Mouse (Mus musculus) adrenal gland, adult 8-10 months (tissue): ENCODE data around the gene Sp6. TPM values are rescaled to one million over a fixed set of nuclear protein-coding genes. Genes with fewer than 3 reads are reported as not detected.
A peak's percentile ranks its signal among the peaks of the same experiment; 100 is the strongest.

Experiments
- DNase-seq: peaks from one replicate; pipeline ENCODE4 v3.0.0; 2022
- total RNA-seq, 4 experiments: library from RNA; stranded (reverse); gene quantifications; 2 replicates each; pipeline ENCODE4 v1.2.4; 2022

Sp6 gene
- total RNA-seq: under 1 TPM; 0.28 to 0.94 (median 0.61) TPM

GRCm38 (mm10) chr11:97013121-97013670 is at the start of gene Sp6:
Sp6 (plus strand) TSS chr11:97013394.
- no peak for DNase-seq

- DNase-seq: peak; percentile 77
Measured at GRCm38 (mm10) chr11:96963580-96963979, 49.6 kb upstream of the Sp6 start.

GRCm38 (mm10) chr11:96966172-96966571 is 47.0 kb upstream of the Sp6 start:
- no peak for DNase-seq

- DNase-seq: no peak
Measured at GRCm38 (mm10) chr11:96966914-96967543, 46.2 kb upstream of the Sp6 start.

DNA sequence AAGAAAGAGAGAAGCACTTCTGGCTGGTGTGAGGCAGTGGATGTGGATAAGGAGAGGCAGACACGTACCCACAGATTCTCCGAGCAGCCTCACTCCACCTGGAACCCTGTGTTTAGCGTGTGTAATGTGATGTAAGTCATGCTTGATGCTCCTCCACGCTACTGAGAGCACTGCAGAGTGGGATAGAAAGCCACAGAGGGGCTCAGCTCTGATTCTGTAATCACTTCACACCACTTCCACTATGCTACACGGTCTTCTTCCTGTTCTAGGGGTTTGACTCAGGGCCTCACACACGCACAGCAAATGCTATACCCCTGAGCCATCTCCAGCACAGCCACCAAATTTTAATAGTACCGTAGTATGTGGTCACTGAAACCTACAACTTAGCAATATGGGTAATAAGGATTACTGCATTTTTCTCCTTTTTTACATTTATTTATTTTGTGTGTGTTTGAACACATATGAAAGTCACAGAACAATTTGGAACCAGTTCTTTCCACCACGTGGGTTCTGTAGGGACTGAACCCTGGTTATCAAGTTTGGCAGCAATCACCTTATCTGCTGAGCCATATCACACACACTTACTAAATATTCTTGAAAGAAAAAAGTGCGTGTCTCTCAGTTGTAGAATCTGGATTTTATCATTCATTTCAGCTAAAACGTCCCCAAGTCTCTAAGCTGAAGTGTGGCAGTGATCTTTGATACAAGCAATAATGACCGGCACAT is 45.5 kb upstream of the Sp6 start:
- no peak for DNase-seq

DNA sequence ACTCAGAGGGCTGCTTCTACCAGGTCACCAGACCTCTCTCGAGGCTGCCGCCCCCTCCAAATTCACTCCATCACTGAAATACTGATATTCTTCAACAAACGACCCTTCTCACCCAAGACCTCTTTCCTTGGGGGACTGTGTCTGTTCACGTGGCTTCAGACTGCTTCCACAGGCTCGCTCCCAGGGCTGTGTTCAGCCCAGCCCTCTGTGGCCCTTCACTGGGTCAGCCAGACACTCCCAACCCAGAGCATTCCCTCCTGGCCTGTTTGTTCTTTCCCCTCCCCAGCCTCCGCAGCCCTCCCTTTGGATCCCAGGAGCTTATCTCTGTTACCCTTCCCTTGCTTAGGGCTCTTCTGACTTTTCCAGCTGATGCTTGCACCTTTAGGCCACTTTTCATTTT is 44.7 kb upstream of the Sp6 start:
- DNase-seq: no peak

GRCm38 (mm10) chr11:96969280-96969722 is 43.9 kb upstream of the Sp6 start:
- DNase-seq: no peak

GRCm38 (mm10) chr11:96969746-96970145 is 43.4 kb upstream of the Sp6 start:
- no peak for DNase-seq

DNA sequence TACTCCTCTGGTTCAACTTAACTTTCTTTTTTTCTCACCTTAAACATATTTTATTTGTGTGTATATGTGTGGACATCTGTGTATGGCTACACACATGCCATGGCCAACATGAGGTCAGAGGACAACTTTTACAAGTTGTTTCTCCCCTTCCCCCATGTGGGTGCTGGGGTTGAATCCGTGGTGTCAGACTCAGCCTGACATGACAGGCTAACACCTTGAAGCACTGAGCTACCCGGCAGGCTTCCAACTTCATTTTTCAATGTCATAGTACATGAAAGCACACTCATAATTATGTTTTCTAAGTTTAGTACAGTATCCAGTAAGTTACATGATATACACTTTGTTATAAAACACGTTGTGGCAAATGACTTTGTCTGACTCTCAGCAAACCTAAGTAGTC is 42.9 kb upstream of the Sp6 start:
- no peak for DNase-seq

DNA sequence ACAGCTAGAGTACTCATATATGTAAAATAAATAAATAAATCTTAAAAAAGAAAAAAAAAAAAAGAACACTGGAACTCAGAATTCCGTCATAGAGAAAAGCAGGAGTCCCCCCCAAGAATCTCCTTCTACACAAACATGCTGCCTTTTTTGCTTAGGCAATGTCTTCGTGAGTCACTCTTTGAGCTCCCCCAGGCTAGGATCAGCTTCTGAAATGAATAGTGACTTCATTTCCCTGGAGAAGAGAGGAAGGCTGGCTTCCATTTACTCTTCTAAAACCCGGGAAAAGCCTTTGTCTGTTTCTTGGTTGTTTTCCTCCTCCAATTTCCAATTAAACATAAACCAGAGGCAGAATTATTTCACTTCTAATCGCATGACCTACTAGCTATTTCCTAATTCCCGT is 40.3 kb upstream of the Sp6 start:
- DNase-seq: no peak

DNA sequence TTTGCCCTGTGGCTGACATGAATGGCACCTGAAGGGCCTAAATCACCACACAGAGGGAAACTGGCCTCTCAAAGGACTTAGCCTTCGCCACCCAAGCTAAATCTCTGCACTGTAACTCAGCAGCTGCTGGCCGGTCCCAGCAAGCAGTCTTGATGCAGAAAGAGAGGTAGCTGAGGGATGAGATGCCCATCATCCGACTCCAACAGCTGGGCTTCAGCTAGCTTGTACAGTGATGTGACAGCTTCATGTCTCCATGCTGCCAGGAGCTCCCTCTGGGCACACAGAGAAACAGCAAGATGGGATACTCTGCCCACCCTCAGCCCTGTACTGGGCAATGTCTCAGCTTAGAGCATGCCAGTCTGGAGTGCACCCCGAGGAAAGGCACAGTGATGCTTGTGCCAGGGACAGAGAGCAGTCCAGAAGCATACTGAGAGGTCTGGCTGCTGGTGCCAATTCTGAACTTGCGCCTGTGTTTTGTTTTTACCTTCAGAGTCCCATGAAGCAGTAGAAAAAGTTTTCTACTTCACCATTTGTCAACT is 39.7 kb upstream of the Sp6 start:
- no peak for DNase-seq

- DNase-seq: no peak
Measured at GRCm38 (mm10) chr11:96974813-96975212, 38.4 kb upstream of the Sp6 start.

DNA sequence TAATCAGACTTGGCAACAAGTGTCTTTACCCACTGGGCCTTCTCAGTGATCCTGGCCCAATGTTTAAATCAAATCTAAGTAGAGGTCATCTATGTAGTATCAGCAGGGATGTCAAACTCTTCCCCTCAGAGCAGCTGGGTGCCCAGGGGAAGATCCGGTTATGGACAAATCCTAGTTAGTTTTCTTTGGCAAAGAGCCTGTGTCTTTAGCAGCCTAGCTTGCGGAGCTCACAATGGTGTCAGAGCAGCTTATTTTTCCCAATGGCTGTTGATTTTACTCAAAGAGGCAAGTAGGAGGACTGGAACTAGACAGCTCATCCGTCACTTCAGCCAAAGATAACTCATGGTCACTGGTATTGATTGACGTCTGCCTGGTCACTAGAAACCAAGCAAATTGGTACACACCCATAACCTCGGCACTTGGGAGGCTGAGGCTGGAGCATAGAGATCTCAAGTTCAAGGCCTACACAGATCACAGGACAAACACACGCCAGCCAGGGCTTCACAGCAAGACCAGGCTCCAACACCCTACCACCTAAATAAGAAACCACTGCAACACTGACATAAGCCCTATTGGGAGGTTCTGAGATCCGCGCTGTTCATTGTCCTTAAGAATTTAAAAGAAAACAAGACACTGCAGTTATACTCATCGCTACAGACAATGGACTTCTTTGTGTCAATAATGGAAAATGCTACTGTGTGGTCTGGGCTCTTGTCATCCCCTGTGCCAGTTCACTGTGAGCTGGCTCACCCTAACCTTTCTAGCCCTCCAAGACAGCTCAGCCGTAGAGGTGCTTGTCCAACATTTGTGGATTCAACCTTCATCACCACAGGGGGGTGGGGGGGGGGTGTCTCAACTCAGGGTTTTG is 37.4 kb upstream of the Sp6 start:
- DNase-seq: no peak

DNA sequence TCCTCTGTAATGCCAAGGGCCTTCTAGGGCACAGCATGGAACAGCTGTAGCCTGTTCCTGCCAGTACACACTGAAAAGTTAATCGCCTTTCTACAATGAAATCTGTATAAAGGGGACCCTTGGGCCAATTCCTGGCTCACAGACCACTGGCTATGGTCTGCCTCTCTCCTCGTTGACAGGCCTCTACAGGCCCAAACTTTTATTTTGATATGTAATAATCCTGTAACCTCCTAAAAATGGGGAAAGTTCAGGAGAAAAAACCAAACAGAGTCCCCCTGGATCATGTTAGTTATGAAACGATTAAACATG is 36.9 kb upstream of the Sp6 start:
- no peak for DNase-seq

GRCm38 (mm10) chr11:96976911-96977591 is 36.1 kb upstream of the Sp6 start:
- DNase-seq: no peak

DNA sequence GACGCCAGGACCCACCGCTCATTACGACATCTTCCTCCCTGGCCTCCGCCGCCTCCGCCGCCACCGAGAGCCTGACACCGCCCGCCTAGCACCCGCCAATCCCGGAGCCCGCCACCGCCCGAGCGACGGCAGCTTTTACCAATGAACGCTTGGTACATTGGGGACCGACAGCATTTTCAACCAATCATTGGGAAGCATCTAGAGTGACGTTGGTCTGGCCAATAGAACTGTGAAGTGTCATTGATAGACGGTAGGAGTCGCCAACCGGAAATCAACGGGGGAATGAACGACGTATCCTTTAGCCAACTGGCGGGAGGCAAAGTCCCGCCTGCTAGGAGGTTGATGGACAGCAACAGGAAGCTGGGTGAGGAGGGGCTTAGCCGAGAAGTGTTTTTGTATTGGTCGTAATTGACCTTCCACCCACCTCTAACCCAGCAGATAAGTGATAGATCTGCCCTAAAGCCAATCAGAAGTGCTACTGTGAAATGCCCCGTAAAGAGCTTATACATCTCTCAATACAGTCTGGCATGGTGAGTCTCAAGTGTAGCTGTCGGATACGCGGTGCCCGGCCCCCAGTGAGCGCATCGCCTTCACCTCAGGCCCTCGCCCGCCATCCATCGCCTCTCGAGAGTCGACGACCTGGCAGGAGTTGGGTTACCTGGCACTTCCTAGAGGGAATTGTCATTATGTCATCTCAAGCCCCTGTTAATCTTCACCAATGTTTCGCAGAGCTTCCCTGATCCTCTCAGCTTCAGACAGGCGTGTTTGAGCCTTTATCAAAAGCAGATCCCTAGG is 35.4 kb upstream of the Sp6 start:
- DNase-seq: peak; percentile 99

- no peak for DNase-seq
Measured at GRCm38 (mm10) chr11:96978401-96979246, 34.6 kb upstream of the Sp6 start.

GRCm38 (mm10) chr11:96979329-96979728 is 33.9 kb upstream of the Sp6 start:
- no peak for DNase-seq

GRCm38 (mm10) chr11:96980021-96980420 is 33.2 kb upstream of the Sp6 start:
- no peak for DNase-seq

DNA sequence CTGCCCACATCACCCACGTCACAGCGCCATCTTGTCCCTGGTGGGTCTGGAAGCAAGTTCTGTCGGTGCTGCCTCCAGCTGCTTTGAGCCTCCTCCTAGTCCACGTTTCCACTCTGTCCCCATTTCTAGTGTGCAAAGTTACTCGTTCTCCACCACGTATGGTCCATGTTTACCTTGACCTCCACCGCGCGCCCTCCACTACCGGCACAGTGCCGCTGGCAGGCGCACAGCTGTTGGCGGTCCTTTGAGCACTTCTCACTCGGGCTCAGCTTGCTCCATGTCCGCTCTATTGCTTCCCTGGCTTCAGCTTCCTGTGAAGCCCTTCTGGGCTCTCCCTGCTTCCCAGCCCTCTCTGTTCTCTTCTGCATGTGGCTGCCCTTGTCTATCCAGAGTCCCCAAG is 31.7 kb upstream of the Sp6 start:
- DNase-seq: no peak
